Mouse (Mus musculus) liver, embryonic 16.5 days (tissue): ENCODE measurements around the gene Stac2. TPM values are rescaled to one million over a fixed set of nuclear protein-coding genes. Genes with fewer than 3 reads are reported as not detected.

Experiments used
- ATAC-seq: fragments of 200-750 bp; cut with Nextera tagmentation; 2 replicates; pipeline ENCODE4 v1.8.0; 2017; ENCODE audit warnings: low read depth, mild to moderate bottlenecking, moderate number of reproducible peaks, moderate library complexity
- H3K27ac ChIP-seq: fragments of 300-500 bp; sonication (generic); 2 replicates; pipeline ENCODE4 v1.5.1; 2014; ENCODE audit warnings: mild to moderate bottlenecking, low read length
- H3K27me3 ChIP-seq: fragments of 300-500 bp; sonication (generic); 2 replicates; pipeline ENCODE4 v1.6.1; 2014; ENCODE audit warnings: low read depth, low read length, mixed read lengths; ENCODE audit not compliant: control insufficient read depth, insufficient read depth
- H3K36me3 ChIP-seq: fragments of 300-500 bp; sonication (generic); 2 replicates; pipeline ENCODE4 v1.6.1; 2014; ENCODE audit warnings: mild to moderate bottlenecking; ENCODE audit not compliant: control insufficient read depth, insufficient read depth
- H3K4me1 ChIP-seq: fragments of 300-500 bp; sonication (generic); 2 replicates; pipeline ENCODE4 v1.6.1; 2014; ENCODE audit warnings: low read depth, low read length, mixed read lengths; ENCODE audit not compliant: control insufficient read depth
- H3K4me2 ChIP-seq: fragments of 300-500 bp; sonication (generic); 2 replicates; pipeline ENCODE4 v1.6.1; 2014; ENCODE audit warnings: low read depth, low read length, mixed read lengths
- H3K4me3 ChIP-seq: fragments of 300-500 bp; sonication (generic); 2 replicates; pipeline ENCODE4 v1.5.1; 2014; ENCODE audit warnings: low read depth, mild to moderate bottlenecking, low read length
- H3K9ac ChIP-seq: fragments of 300-500 bp; sonication (generic); 2 replicates; pipeline ENCODE4 v1.6.1; 2014; ENCODE audit warnings: low read depth, low read length
- H3K9me3 ChIP-seq: fragments of 300-500 bp; sonication (generic); replicated peaks from 2 replicates; pipeline ENCODE4 v1.6.1; 2016; ENCODE audit warnings: low read length; ENCODE audit not compliant: control insufficient read depth
- WGBS: fragments of 180-500 bp; shearing (Covaris S2); extraction: QIAGEN DNeasy Blood & Tissue Kit; methylation state at CpG from one replicate; pipeline ENCODE4 v1.1.7; 2014; ENCODE audit not compliant: insufficient replicate concordance; 5-methylcytosine and 5-hydroxymethylcytosine counted together
- polyA plus RNA-seq: library from polyadenylated mRNA; unstranded; fragments of >200 nt; fragmentation: Nextera tagmentation; extraction: Ambion mirVana; gene quantifications from 2 replicates; pipeline ENCODE4 v1.2.1, GENCODE M21; 2015

The Stac2 gene
- 0.05 TPM in 1 of 2 replicates, not detected in the other for polyA plus RNA-seq

DNA sequence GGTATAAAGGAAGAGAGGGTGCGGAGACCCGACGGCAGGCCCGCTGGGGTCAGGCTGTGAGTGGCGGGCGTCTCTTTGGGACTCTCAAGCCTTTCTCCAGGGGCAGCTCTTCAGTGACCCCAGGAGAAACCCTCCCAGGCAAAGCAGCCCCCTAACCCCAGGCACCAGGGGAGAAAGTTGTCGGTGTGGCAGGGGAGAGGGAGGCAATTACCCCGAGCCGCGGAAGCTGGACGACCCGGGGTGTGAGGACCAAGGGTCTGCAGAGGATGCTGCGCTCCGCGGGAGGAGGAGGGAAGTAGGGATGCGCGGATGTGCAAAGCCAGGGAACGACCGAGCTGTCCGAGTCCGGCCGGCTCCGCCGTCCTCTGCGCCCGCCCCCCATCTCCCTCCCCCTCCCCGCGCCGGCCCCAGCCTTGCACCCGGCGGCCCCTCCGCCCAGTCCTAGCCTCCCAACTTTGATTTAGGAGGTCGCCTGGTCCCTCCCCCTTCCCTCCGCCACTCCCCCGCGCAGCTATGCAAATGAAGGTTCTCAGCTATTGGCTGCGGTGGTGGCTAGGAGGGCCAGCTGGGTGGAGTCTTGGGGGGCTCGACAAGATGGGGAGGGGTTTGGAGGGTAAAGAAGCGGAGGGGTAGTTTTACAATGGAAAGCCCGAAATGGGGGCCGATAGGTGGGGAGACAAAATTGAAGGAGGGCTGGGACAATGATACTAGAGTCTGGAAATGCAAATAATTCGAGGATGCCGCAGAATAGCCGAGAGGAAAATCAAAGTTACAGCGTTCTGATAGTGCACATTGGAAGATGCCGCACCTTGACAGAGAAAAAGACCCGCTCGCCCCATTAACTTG lies at the start of gene Stac2:
Stac2 (minus strand) TSS at position 474 of the 846 bp plus-strand sequence.
- H3K9ac ChIP-seq: no peak within 1 kb of the TSS
- peak; percentile 62; the same call in 1 of the 2 replicates for ATAC-seq
- no peaks in the 10 kb centered on the region for H3K9me3 ChIP-seq
- peak within 1 kb of the TSS; percentile 46 for H3K4me2 ChIP-seq
- H3K27ac ChIP-seq: no peak within 1 kb of the TSS
- peaks cover 48% of the 10 kb centered on the region for H3K27me3 ChIP-seq
- 2% methylated on average over 42 of the region's 48 CpGs for WGBS
- peak within 1 kb of the TSS; percentile 40 for H3K4me3 ChIP-seq
- H3K4me1 ChIP-seq: peaks cover 7% of the 10 kb centered on the region
- H3K36me3 ChIP-seq: no peaks in the 10 kb centered on the region

DNA sequence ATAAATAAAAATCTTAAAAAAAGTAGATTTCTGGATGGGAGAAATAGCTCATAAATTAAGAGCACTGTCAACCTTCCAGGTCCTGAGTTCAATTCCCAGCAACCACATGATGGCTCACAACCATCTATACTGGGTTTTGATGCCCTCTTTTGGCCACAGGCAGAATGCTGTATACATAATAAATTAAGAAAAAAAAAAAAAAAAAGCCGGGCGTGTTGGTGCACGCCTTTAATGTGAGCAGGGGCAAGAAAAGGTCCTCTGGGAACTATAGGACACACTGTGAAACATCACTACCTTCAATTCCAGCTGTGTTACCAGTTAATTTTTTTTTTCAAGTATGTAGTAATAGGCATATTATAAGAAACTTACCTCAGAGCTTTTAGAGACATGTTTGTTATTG lies 48.1 kb upstream of the Stac2 start:
- ATAC-seq: no peak
- Histone ChIP-seq H3K4me3 (no peak overlapping the region), H3K4me1 (no peaks in the 10 kb centered on the region), H3K9me3 (no peaks in the 10 kb centered on the region), H3K27me3 (no peaks in the 10 kb centered on the region), H3K27ac (no peak overlapping the region), H3K36me3 (peaks cover 4% of the 10 kb centered on the region), H3K4me2 (no peak overlapping the region), H3K9ac (no peak overlapping the region)
- 82% methylated on average over 3 of the region's 3 CpGs for whole genome bisulfite sequencing

- no peak overlapping the region for H3K4me3 ChIP-seq
- H3K4me1 ChIP-seq: peaks cover 2% of the 10 kb centered on the region; the same call in 1 of the 2 replicates
- H3K36me3 ChIP-seq: peaks cover 7% of the 10 kb centered on the region; the same call in 1 of the 2 replicates
- no peak for ATAC-seq
- H3K9ac ChIP-seq: no peak overlapping the region
- H3K4me2 ChIP-seq: no peak overlapping the region
- no peaks in the 10 kb centered on the region for H3K27me3 ChIP-seq
- H3K27ac ChIP-seq: no peak overlapping the region
- H3K9me3 ChIP-seq: no peaks in the 10 kb centered on the region
- 73% methylated on average over 9 of the region's 9 CpGs for WGBS
Observed at GRCm38 (mm10) chr11:98090583-98090982, 37.3 kb upstream of the Stac2 start.

DNA sequence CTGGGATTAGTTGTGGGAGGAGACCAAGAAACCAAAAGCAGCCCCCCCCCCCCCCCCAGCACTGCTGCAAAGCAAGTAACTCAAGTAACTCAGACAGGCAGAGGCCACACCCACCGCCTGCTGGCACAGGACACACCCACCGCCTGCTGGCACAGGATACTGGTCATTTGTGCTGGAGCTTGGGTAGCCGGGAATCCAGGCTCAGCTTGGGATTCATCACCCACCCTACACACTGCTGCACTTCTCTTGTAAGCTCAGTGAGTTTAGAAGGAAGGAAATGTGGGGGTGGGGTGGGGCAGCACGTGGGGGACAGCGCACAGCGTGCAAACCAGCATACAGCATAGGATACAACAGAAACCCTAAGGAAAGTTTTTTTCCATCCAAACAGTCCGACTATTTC lies 35.0 kb upstream of the Stac2 start:
- no peak for ATAC-seq

DNA sequence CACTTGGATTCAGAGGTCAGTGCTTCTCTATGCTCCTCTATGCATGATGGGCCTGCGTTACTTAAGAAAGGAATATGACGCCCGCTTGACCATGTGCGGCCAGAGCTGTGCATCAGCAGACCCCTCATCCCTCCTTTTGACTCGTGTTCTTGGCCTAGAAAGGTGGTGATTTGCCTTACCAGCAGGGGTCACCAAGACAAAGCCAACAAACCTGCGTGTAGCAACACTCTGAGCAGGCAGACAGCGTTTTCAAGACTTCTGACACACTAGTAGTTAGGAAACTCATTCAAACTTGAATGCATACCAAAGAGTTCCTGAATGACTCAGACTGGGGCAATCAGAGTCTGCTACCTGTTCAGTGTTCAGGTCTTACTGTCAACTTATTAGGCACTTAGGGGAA lies 33.3 kb upstream of the Stac2 start:
- no peak for ATAC-seq
- Histone ChIP-seq H3K4me2 (no peak overlapping the region), H3K9me3 (no peaks in the 10 kb centered on the region), H3K4me1 (peaks cover 2% of the 10 kb centered on the region; the same call in 1 of the 2 replicates), H3K27ac (no peak overlapping the region), H3K9ac (no peak overlapping the region), H3K4me3 (no peak overlapping the region), H3K36me3 (peaks cover 3% of the 10 kb centered on the region; the same call in 1 of the 2 replicates), H3K27me3 (no peaks in the 10 kb centered on the region)
- WGBS: 76% methylated on average over 7 of the region's 7 CpGs

More for the DNA sequence above, 35.0 kb upstream of the Stac2 start:
- Histone ChIP-seq H3K4me3 (no peak overlapping the region), H3K4me1 (peaks cover 2% of the 10 kb centered on the region; the same call in 1 of the 2 replicates), H3K36me3 (peaks cover 7% of the 10 kb centered on the region; the same call in 1 of the 2 replicates), H3K4me2 (no peak overlapping the region), H3K27ac (no peak overlapping the region), H3K27me3 (no peaks in the 10 kb centered on the region), H3K9ac (no peak overlapping the region), H3K9me3 (no peaks in the 10 kb centered on the region)
- WGBS: 30% methylated on average over 7 of the region's 7 CpGs

DNA sequence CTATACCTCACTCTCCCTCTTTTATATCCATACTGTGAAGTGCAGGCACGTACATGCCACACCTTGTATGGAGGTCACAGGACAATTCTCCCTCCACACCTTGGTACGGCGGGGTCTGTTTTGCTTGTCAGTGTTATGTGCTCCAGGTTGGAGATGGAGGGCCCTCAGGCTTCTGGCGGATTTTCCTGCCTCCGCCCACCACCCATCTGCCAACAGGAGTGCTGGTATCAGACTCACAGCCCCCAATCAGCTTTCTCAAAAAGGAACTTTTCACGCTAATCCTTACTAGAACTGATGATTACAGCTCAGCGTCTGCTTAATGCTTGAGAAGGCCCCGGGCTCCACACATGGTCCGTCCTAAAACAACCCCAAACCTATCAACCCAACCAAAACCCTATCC lies 32.9 kb upstream of the Stac2 start:
- WGBS: 77% methylated on average over 9 of the region's 9 CpGs
- H3K4me2 ChIP-seq: no peak overlapping the region
- H3K36me3 ChIP-seq: peaks cover 3% of the 10 kb centered on the region; the same call in 1 of the 2 replicates
- no peaks in the 10 kb centered on the region for H3K9me3 ChIP-seq
- no peak overlapping the region for H3K9ac ChIP-seq
- peaks cover 2% of the 10 kb centered on the region; the same call in 1 of the 2 replicates for H3K4me1 ChIP-seq
- ATAC-seq: no peak
- no peak overlapping the region for H3K4me3 ChIP-seq
- H3K27me3 ChIP-seq: no peaks in the 10 kb centered on the region
- H3K27ac ChIP-seq: no peak overlapping the region

- Histone ChIP-seq H3K27ac (no peak overlapping the region), H3K9me3 (no peaks in the 10 kb centered on the region), H3K9ac (no peak overlapping the region), H3K4me3 (no peak overlapping the region), H3K4me2 (no peak overlapping the region), H3K4me1 (no peaks in the 10 kb centered on the region), H3K27me3 (no peaks in the 10 kb centered on the region), H3K36me3 (no peaks in the 10 kb centered on the region)
- ATAC-seq: no peak
- 74% methylated on average over 7 of the region's 7 CpGs for WGBS
Observed at GRCm38 (mm10) chr11:98082745-98083144, 29.5 kb upstream of the Stac2 start.

- H3K9ac ChIP-seq: no peak overlapping the region
- no peak overlapping the region for H3K4me3 ChIP-seq
- H3K36me3 ChIP-seq: no peaks in the 10 kb centered on the region
- WGBS: 69% methylated on average over 6 of the region's 6 CpGs
- ATAC-seq: no peak
- H3K27ac ChIP-seq: no peak overlapping the region
- H3K27me3 ChIP-seq: no peaks in the 10 kb centered on the region
- no peak overlapping the region for H3K4me2 ChIP-seq
- H3K9me3 ChIP-seq: no peaks in the 10 kb centered on the region
- no peaks in the 10 kb centered on the region for H3K4me1 ChIP-seq
Observed at GRCm38 (mm10) chr11:98080450-98080849, 27.2 kb upstream of the Stac2 start.

- WGBS: 61% methylated on average over 8 of the region's 8 CpGs
- H3K4me3 ChIP-seq: no peak overlapping the region
- no peak for ATAC-seq
- no peak overlapping the region for H3K9ac ChIP-seq
- H3K36me3 ChIP-seq: no peaks in the 10 kb centered on the region
- H3K4me2 ChIP-seq: no peak overlapping the region
- H3K27me3 ChIP-seq: no peaks in the 10 kb centered on the region
- no peak overlapping the region for H3K27ac ChIP-seq
- H3K9me3 ChIP-seq: no peaks in the 10 kb centered on the region
- no peaks in the 10 kb centered on the region for H3K4me1 ChIP-seq
Observed at GRCm38 (mm10) chr11:98077086-98077485, 23.8 kb upstream of the Stac2 start.
